ENCODE assay signal across 12 mouse cellular contexts in the genomic region with DNA sequence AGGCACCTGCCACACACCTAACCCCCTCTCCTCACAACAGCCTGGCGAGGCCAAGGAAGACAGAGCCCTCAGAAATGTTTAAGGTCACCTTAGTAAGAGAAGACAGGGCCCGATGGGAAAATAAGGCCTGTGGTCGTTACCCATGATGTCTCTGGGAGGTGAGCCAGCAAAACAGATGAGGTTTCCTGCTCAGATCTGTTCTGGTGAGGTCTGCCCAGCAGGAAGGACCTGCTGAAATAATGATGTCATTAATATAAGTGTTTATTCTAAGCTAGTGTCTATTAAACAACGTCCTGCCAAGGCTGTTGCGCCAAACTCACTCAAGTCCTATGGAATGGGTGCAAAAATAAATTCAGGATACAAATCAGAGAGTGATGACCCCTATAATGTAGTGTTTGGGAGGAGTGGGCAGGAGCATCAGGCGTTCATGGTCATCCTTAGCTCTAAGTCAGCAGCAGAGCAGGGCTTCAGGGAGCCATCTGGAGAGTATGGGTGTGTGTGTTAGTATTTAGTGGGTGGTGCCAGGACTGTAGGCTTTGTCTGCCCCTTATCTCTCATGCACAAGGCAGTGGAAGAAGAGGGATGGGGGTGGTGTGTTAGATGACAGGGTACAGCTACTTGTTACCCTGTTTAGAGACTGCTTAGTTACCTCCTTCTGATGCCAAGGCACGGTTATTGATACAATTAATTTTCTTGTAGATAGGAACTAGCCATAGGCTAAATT. TPM values are rescaled to one million over a fixed set of nuclear protein-coding genes. Genes with fewer than 3 reads are reported as not detected.
DNase-seq lines count a peak whose midpoint lies in the region; ATAC-seq lines count a peak whose summit lies in the region.
"Had no signal": no experiment of that assay in that cellular context is flagged by ENCODE, and none has a peak within 500 bp of the region (broad histone marks: within the 10 kb centered on the region; RNA-seq: fewer than 3 reads in every experiment).

No protein-coding gene starts in this region.

- DNase-seq in kidney, postnatal 4 days: no peak
- DNase-seq in brain, adult 2 months (ENCODE audit: low read depth, low spot score): peak; percentile 15
- no peak for DNase-seq in T-cell, adult 2 months (ENCODE audit: low spot score)
- no peak for DNase-seq in B cell, adult 2 months
- DNase-seq: adrenal gland, postnatal 10 days; heart, postnatal 36 days; kidney, postnatal 14 days had no signal

- no peak overlapping the region for H3K4me2 ChIP-seq in kidney, embryonic 15.5 days
- peak overlapping the region; percentile 53 for H3K4me2 ChIP-seq in liver, embryonic 12.5 days
- no peak overlapping the region for H3K4me2 ChIP-seq in forebrain, embryonic 15.5 days (replicated peaks)

- H3K4me1 ChIP-seq in kidney, embryonic 15.5 days: peaks cover 31% of the 10 kb centered on the region
- H3K4me1 ChIP-seq in liver, embryonic 12.5 days: peaks cover 62% of the 10 kb centered on the region
- peaks cover 13% of the 10 kb centered on the region for H3K4me1 ChIP-seq in forebrain, embryonic 15.5 days

- H3K4me3 ChIP-seq in kidney, embryonic 15.5 days (replicated peaks): no peak overlapping the region
- no peak overlapping the region for H3K4me3 ChIP-seq in liver, embryonic 12.5 days
- H3K4me3 ChIP-seq in forebrain, embryonic 15.5 days: no peak overlapping the region

- no peaks in the 10 kb centered on the region for H3K36me3 ChIP-seq in kidney, embryonic 15.5 days
- H3K36me3 ChIP-seq in liver, embryonic 12.5 days: no peaks in the 10 kb centered on the region
- H3K36me3 ChIP-seq in forebrain, embryonic 15.5 days: no peaks in the 10 kb centered on the region

- 72% methylated on average over 7 of the region's 7 CpGs for WGBS in kidney, embryonic 15.5 days
- WGBS in liver, embryonic 12.5 days (ENCODE audit: insufficient replicate concordance): 45% methylated on average over 7 of the region's 7 CpGs
- 66% methylated on average over 7 of the region's 7 CpGs for WGBS in forebrain, embryonic 15.5 days

- no peaks in the 10 kb centered on the region for H3K9me3 ChIP-seq in kidney, embryonic 15.5 days (replicated peaks)
- H3K9me3 ChIP-seq in liver, embryonic 12.5 days (replicated peaks): no peaks in the 10 kb centered on the region
- no peaks in the 10 kb centered on the region for H3K9me3 ChIP-seq in forebrain, embryonic 15.5 days

- H3K27me3 ChIP-seq in kidney, embryonic 15.5 days: no peaks in the 10 kb centered on the region; the same call in 1 of the 2 replicates
- no peaks in the 10 kb centered on the region for H3K27me3 ChIP-seq in liver, embryonic 12.5 days (replicated peaks)
- no peaks in the 10 kb centered on the region for H3K27me3 ChIP-seq in forebrain, embryonic 15.5 days

- H3K27ac ChIP-seq in kidney, embryonic 15.5 days: no peak overlapping the region
- H3K27ac ChIP-seq in liver, embryonic 12.5 days: peak overlapping the region; percentile 92
- no peak overlapping the region for H3K27ac ChIP-seq in forebrain, embryonic 15.5 days (replicated peaks)

- ATAC-seq in kidney, embryonic 15.5 days (replicated peaks; ENCODE audit: low FRiP score): peak; percentile 61; the same call in 1 of the 2 replicates
- ATAC-seq in liver, embryonic 12.5 days: peak; percentile 100
- ATAC-seq in megakaryocyte-erythroid progenitor cell, adult 5-6 weeks (replicated peaks; ENCODE audit: low FRiP score, low TSS enrichment, poor library complexity, severe bottlenecking): peak; percentile 99
- no peak for ATAC-seq in forebrain, embryonic 15.5 days (replicated peaks)

- H3K9ac ChIP-seq in kidney, embryonic 15.5 days: no peak overlapping the region
- H3K9ac ChIP-seq in liver, embryonic 12.5 days: peak overlapping the region; percentile 50
- H3K9ac ChIP-seq in forebrain, embryonic 15.5 days (replicated peaks): no peak overlapping the region

RNA-seq across cellular contexts. Expression of a gene that starts 8.8 kb away (rescaled TPM):
- polyA plus RNA-seq in kidney, embryonic 15.5 days (2015; fragmentation: Nextera tagmentation; extraction: Ambion mirVana): 24.0 and 29.6 TPM in 2 replicates
- 24.6 and 26.6 TPM in 2 replicates for polyA plus RNA-seq in liver, embryonic 12.5 days (2016; fragmentation: Nextera tagmentation; extraction: Ambion mirVana)
- 28.8 and 28.9 TPM in 2 replicates for total RNA-seq in megakaryocyte-erythroid progenitor cell, adult 5-6 weeks (2014; fragmentation: Nextera tagmentation)
- 27.7 and 55.6 TPM in 2 replicates for total RNA-seq in megakaryocyte-erythroid progenitor cell, adult 5-6 weeks (2017)
- polyA plus RNA-seq in forebrain, embryonic 15.5 days (2015; fragmentation: Nextera tagmentation; extraction: Ambion mirVana): 9.1 and 10.8 TPM in 2 replicates

RNA-seq across cellular contexts. Expression of a gene that starts 31.3 kb away (rescaled TPM):
- 8.7 and 10.0 TPM in 2 replicates for polyA plus RNA-seq in kidney, embryonic 15.5 days (2015; fragmentation: Nextera tagmentation; extraction: Ambion mirVana)
- 1.6 and 2.1 TPM in 2 replicates for polyA plus RNA-seq in liver, embryonic 12.5 days (2016; fragmentation: Nextera tagmentation; extraction: Ambion mirVana)
- not detected in 2 replicates for total RNA-seq in megakaryocyte-erythroid progenitor cell, adult 5-6 weeks (2014; fragmentation: Nextera tagmentation)
- total RNA-seq in megakaryocyte-erythroid progenitor cell, adult 5-6 weeks (2017): not detected in 2 replicates
- polyA plus RNA-seq in forebrain, embryonic 15.5 days (2015; fragmentation: Nextera tagmentation; extraction: Ambion mirVana): 7.9 and 8.6 TPM in 2 replicates
- total RNA-seq: monocyte, adult 5-6 weeks had no signal
